Mouse (Mus musculus) layer of hippocampus, adult 8-10 months (tissue): ENCODE measurements around the gene Pla2g3. TPM values are rescaled to one million over a fixed set of nuclear protein-coding genes. Genes with fewer than 3 reads are reported as not detected.

Source experiments
- DNase-seq, 2 experiments: peaks; one replicate each; pipeline ENCODE4 v3.0.0; 2022; ENCODE audit warnings: low spot score in 2 of 2
- total RNA-seq, 4 experiments: library from RNA; stranded (reverse); gene quantifications; 2 replicates each; pipeline ENCODE4 v1.2.4; 2022

The Pla2g3 gene
- total RNA-seq, 4 experiments from 2014 or later: 0.99 to 1.7 (median 1.5) TPM

- DNase-seq: no peak
Measured at GRCm38 (mm10) chr11:3492748-3493147, 4.7 kb downstream of the Pla2g3 start.

GRCm38 (mm10) chr11:3494857-3495256 is 6.8 kb downstream of the Pla2g3 start:
- DNase-seq: no peak

GRCm38 (mm10) chr11:3495496-3495895 is 7.4 kb downstream of the Pla2g3 start:
- no peak for DNase-seq

- no peak for DNase-seq
Measured at GRCm38 (mm10) chr11:3496756-3497155, 8.7 kb downstream of the Pla2g3 start.

- no peak for DNase-seq
Measured at GRCm38 (mm10) chr11:3497296-3497695, 9.2 kb downstream of the Pla2g3 start.

GRCm38 (mm10) chr11:3502057-3502456 is 14.0 kb downstream of the Pla2g3 start:
- DNase-seq: no peak

GRCm38 (mm10) chr11:3502459-3503072 is 14.5 kb downstream of the Pla2g3 start:
- no peak for DNase-seq

- no peak for DNase-seq
Measured at GRCm38 (mm10) chr11:3503755-3504693, 15.9 kb downstream of the Pla2g3 start.

- no peak for DNase-seq
Measured at GRCm38 (mm10) chr11:3508226-3508625, 20.1 kb downstream of the Pla2g3 start.

- no peak for DNase-seq
Measured at GRCm38 (mm10) chr11:3509181-3510085, 21.3 kb downstream of the Pla2g3 start.

GRCm38 (mm10) chr11:3510321-3510720 is 22.2 kb downstream of the Pla2g3 start:
- DNase-seq: no peak

- DNase-seq: no peak
Measured at GRCm38 (mm10) chr11:3513291-3513690, 25.2 kb downstream of the Pla2g3 start.

GRCm38 (mm10) chr11:3514529-3515054 is 26.5 kb downstream of the Pla2g3 start, which contains the start of gene Selenom:
Gene Selenom (plus strand): TSS chr11:3514684.
- peak; percentile 92 to 94 for DNase-seq

- no peak for DNase-seq
Measured at GRCm38 (mm10) chr11:3515216-3515615, 27.1 kb downstream of the Pla2g3 start.

GRCm38 (mm10) chr11:3515637-3516036 is 27.6 kb downstream of the Pla2g3 start:
- no peak for DNase-seq

GRCm38 (mm10) chr11:3516121-3516520 is 28.0 kb downstream of the Pla2g3 start:
- DNase-seq: no peak

GRCm38 (mm10) chr11:3516859-3517845 is 29.1 kb downstream of the Pla2g3 start:
- DNase-seq: no peak

GRCm38 (mm10) chr11:3517846-3518732 is 30.0 kb downstream of the Pla2g3 start:
- DNase-seq: no peak
